Mouse (Mus musculus): ENCODE data around the gene Palm2.

GRCm38 (mm10) chr4:57482435-57482834 is 48.4 kb downstream of the Palm2 start:
- TF ChIP-seq POLR2A (IDR thresholded peaks at IDR 0.05; ENCODE audit: extremely low read depth, insufficient read depth, low read length): no peak
- no peak for TF ChIP-seq CTCF (IDR thresholded peaks at IDR 0.05; ENCODE audit: extremely low read depth, insufficient read depth, low read length)
